Mouse (Mus musculus): ENCODE results near the gene Pitpnm1. TPM values are rescaled to one million over a fixed set of nuclear protein-coding genes. Genes with fewer than 3 reads are reported as not detected.

The Pitpnm1 gene
- polyA plus RNA-seq, 1 experiment from 2014 or later = 6.4 TPM

- no peak for ATAC-seq (ENCODE audit: insufficient number of reproducible peaks, insufficient read depth, low FRiP score, low TSS enrichment, low read depth)
- WGBS = 61% methylated on average over 12 of the region's 12 CpGs
- H3K9me3 ChIP-seq = no peaks in the 10 kb centered on the region
- no peak overlapping the region for H3K9ac ChIP-seq
- H3K36me3 ChIP-seq = peaks cover 21% of the 10 kb centered on the region
- H3K4me3 ChIP-seq = no peak overlapping the region
- no peaks in the 10 kb centered on the region for H3K27me3 ChIP-seq
- H3K4me1 ChIP-seq = peaks cover 24% of the 10 kb centered on the region
- H3K4me2 ChIP-seq = no peak overlapping the region
- no peak overlapping the region for H3K27ac ChIP-seq
Measured at GRCm38 (mm10) chr19:4146366-4147021, 46.7 kb downstream of the Pitpnm1 start.

- H3K27me3 ChIP-seq = no peaks in the 10 kb centered on the region
- no peaks in the 10 kb centered on the region for H3K9me3 ChIP-seq
- H3K27ac ChIP-seq = no peak overlapping the region
- peaks cover 24% of the 10 kb centered on the region for H3K4me1 ChIP-seq
- 43% methylated on average over 3 of the region's 3 CpGs for WGBS
- ATAC-seq (ENCODE audit: insufficient number of reproducible peaks, insufficient read depth, low FRiP score, low TSS enrichment, low read depth) = no peak
- H3K4me3 ChIP-seq = no peak overlapping the region
- H3K9ac ChIP-seq = no peak overlapping the region
- peaks cover 24% of the 10 kb centered on the region for H3K36me3 ChIP-seq
- H3K4me2 ChIP-seq = no peak overlapping the region
Measured at GRCm38 (mm10) chr19:4147022-4147405, 47.2 kb downstream of the Pitpnm1 start.

GRCm38 (mm10) chr19:4147782-4148490 is 48.1 kb downstream of the Pitpnm1 start:
- ATAC-seq (ENCODE audit: insufficient number of reproducible peaks, insufficient read depth, low FRiP score, low TSS enrichment, low read depth) = no peak
- WGBS = 35% methylated on average over 9 of the region's 9 CpGs
- Histone ChIP-seq H3K9me3 (no peaks in the 10 kb centered on the region), H3K27ac (no peak overlapping the region; the same call in 1 of the 2 replicates), H3K36me3 (peaks cover 34% of the 10 kb centered on the region), H3K4me1 (peaks cover 24% of the 10 kb centered on the region), H3K9ac (peak overlapping the region; percentile 89), H3K4me2 (peak overlapping the region; percentile 89), H3K4me3 (peak overlapping the region; percentile 87), H3K27me3 (no peaks in the 10 kb centered on the region)

GRCm38 (mm10) chr19:4148491-4148806 is 48.7 kb downstream of the Pitpnm1 start, which contains the start of gene Coro1b:
Coro1b (plus strand) TSS chr19:4148619.
- Histone ChIP-seq H3K4me2 (peak within 1 kb of the TSS; percentile 89), H3K9me3 (no peaks in the 10 kb centered on the region), H3K9ac (peak within 1 kb of the TSS; percentile 89), H3K27me3 (no peaks in the 10 kb centered on the region), H3K4me1 (peaks cover 24% of the 10 kb centered on the region), H3K36me3 (peaks cover 39% of the 10 kb centered on the region), H3K27ac (peak within 1 kb of the TSS; percentile 72), H3K4me3 (peak within 1 kb of the TSS; percentile 87)
- ATAC-seq (ENCODE audit: insufficient number of reproducible peaks, insufficient read depth, low FRiP score, low TSS enrichment, low read depth) = peak; percentile 92
- under 1% methylated on average over 29 of the region's 33 CpGs for WGBS

GRCm38 (mm10) chr19:4148819-4149218 is 49.0 kb downstream of the Pitpnm1 start:
- Histone ChIP-seq H3K4me3 (peak overlapping the region; percentile 87), H3K27me3 (no peaks in the 10 kb centered on the region), H3K36me3 (peaks cover 43% of the 10 kb centered on the region), H3K9ac (peak overlapping the region; percentile 89), H3K4me2 (peak overlapping the region; percentile 89), H3K9me3 (no peaks in the 10 kb centered on the region), H3K27ac (peak overlapping the region; percentile 72), H3K4me1 (peaks cover 24% of the 10 kb centered on the region)
- WGBS = 6% methylated on average over 6 of the region's 8 CpGs
- no peak for ATAC-seq (ENCODE audit: insufficient number of reproducible peaks, insufficient read depth, low FRiP score, low TSS enrichment, low read depth)

GRCm38 (mm10) chr19:4149283-4149682 is 49.5 kb downstream of the Pitpnm1 start:
- H3K27ac ChIP-seq = no peak overlapping the region
- no peak for ATAC-seq (ENCODE audit: insufficient number of reproducible peaks, insufficient read depth, low FRiP score, low TSS enrichment, low read depth)

GRCm38 (mm10) chr19:4149764-4150461 is 50.1 kb downstream of the Pitpnm1 start:
- ATAC-seq (ENCODE audit: insufficient number of reproducible peaks, insufficient read depth, low FRiP score, low TSS enrichment, low read depth) = no peak
- Histone ChIP-seq H3K9ac (peak overlapping the region; percentile 36; the same call in 1 of the 2 replicates), H3K9me3 (no peaks in the 10 kb centered on the region), H3K4me3 (peak overlapping the region; percentile 87; the same call in 1 of the 2 replicates), H3K27ac (no peak overlapping the region), H3K36me3 (peaks cover 45% of the 10 kb centered on the region), H3K4me2 (peak overlapping the region; percentile 89), H3K4me1 (peaks cover 24% of the 10 kb centered on the region), H3K27me3 (no peaks in the 10 kb centered on the region)
- 93% methylated on average over 17 of the region's 17 CpGs for WGBS

More at GRCm38 (mm10) chr19:4149283-4149682, 49.5 kb downstream of the Pitpnm1 start:
- H3K9ac ChIP-seq = peak overlapping the region; percentile 89
- no peaks in the 10 kb centered on the region for H3K27me3 ChIP-seq
- peaks cover 24% of the 10 kb centered on the region for H3K4me1 ChIP-seq
- peak overlapping the region; percentile 89 for H3K4me2 ChIP-seq
- WGBS = 87% methylated on average over 11 of the region's 11 CpGs
- peak overlapping the region; percentile 87 for H3K4me3 ChIP-seq
- H3K9me3 ChIP-seq = no peaks in the 10 kb centered on the region
- H3K36me3 ChIP-seq = peaks cover 45% of the 10 kb centered on the region

GRCm38 (mm10) chr19:4150567-4151487 is 51.0 kb downstream of the Pitpnm1 start:
- peaks cover 49% of the 10 kb centered on the region for H3K36me3 ChIP-seq

GRCm38 (mm10) chr19:4151488-4151860 is 51.7 kb downstream of the Pitpnm1 start:
- ATAC-seq (ENCODE audit: insufficient number of reproducible peaks, insufficient read depth, low FRiP score, low TSS enrichment, low read depth) = no peak
- 66% methylated on average over 5 of the region's 5 CpGs for WGBS
- no peaks in the 10 kb centered on the region for H3K9me3 ChIP-seq
- H3K27me3 ChIP-seq = no peaks in the 10 kb centered on the region
- H3K4me3 ChIP-seq = no peak overlapping the region
- H3K27ac ChIP-seq = no peak overlapping the region
- H3K4me1 ChIP-seq = peaks cover 24% of the 10 kb centered on the region
- H3K9ac ChIP-seq = no peak overlapping the region
- peaks cover 55% of the 10 kb centered on the region for H3K36me3 ChIP-seq
- H3K4me2 ChIP-seq = no peak overlapping the region

More at GRCm38 (mm10) chr19:4150567-4151487, 51.0 kb downstream of the Pitpnm1 start:
- no peak overlapping the region for H3K4me3 ChIP-seq
- H3K4me2 ChIP-seq = no peak overlapping the region
- no peak overlapping the region for H3K27ac ChIP-seq
- H3K9ac ChIP-seq = no peak overlapping the region
- peaks cover 24% of the 10 kb centered on the region for H3K4me1 ChIP-seq
- WGBS = 87% methylated on average over 22 of the region's 22 CpGs
- H3K27me3 ChIP-seq = no peaks in the 10 kb centered on the region
- H3K9me3 ChIP-seq = no peaks in the 10 kb centered on the region
- no peak for ATAC-seq (ENCODE audit: insufficient number of reproducible peaks, insufficient read depth, low FRiP score, low TSS enrichment, low read depth)

- Histone ChIP-seq H3K4me3 (no peak overlapping the region), H3K4me1 (peaks cover 24% of the 10 kb centered on the region), H3K4me2 (no peak overlapping the region), H3K27ac (no peak overlapping the region), H3K36me3 (peaks cover 59% of the 10 kb centered on the region), H3K9me3 (no peaks in the 10 kb centered on the region), H3K9ac (no peak overlapping the region), H3K27me3 (no peaks in the 10 kb centered on the region)
- ATAC-seq (ENCODE audit: insufficient number of reproducible peaks, insufficient read depth, low FRiP score, low TSS enrichment, low read depth) = no peak
- 90% methylated on average over 5 of the region's 5 CpGs for WGBS
Measured at GRCm38 (mm10) chr19:4151898-4152297, 52.1 kb downstream of the Pitpnm1 start.
